ENCODE assay signal across 20 mouse cellular contexts in genomic region chr8:120026199-120026598, GRCm38 (mm10). TPM values are rescaled to one million over a fixed set of nuclear protein-coding genes. Genes with fewer than 3 reads are reported as not detected.
A peak's percentile ranks its signal among the peaks of the same experiment; 100 is the strongest.
DNase-seq lines count a peak whose midpoint lies in the region; ATAC-seq lines count a peak whose summit lies in the region.
"Had no signal": no experiment of that assay in that cellular context is flagged by ENCODE, and none has a peak within 500 bp of the region (broad histone marks: within the 10 kb centered on the region; RNA-seq: fewer than 3 reads in every experiment).

No protein-coding gene starts in this region.

- no peak overlapping the region for H3K9ac ChIP-seq in liver, embryonic 13.5 days
- H3K9ac ChIP-seq in liver, embryonic 11.5 days (ENCODE audit: low read depth, low read length), result no peak overlapping the region
- H3K9ac ChIP-seq: heart, embryonic 15.5 days; hindbrain, embryonic 14.5 days had no signal

- H3K9me3 ChIP-seq in liver, embryonic 13.5 days (replicated peaks), result no peaks in the 10 kb centered on the region
- H3K9me3 ChIP-seq in liver, embryonic 11.5 days (ENCODE audit: control insufficient read depth, low read length), result no peaks in the 10 kb centered on the region
- H3K9me3 ChIP-seq: embryonic facial prominence, embryonic 10.5 days; heart, embryonic 15.5 days; hindbrain, embryonic 10.5 days had no signal

- H3K4me3 ChIP-seq in liver, embryonic 13.5 days (replicated peaks), result no peak overlapping the region
- no peak overlapping the region for H3K4me3 ChIP-seq in liver, embryonic 11.5 days (ENCODE audit: low read depth, low read length)
- H3K4me3 ChIP-seq: embryonic facial prominence, embryonic 10.5 days; heart, adult 2 months; heart, embryonic 15.5 days; hindbrain, embryonic 10.5 days had no signal

- no peaks in the 10 kb centered on the region for H3K27me3 ChIP-seq in liver, embryonic 13.5 days
- no peaks in the 10 kb centered on the region for H3K27me3 ChIP-seq in liver, embryonic 11.5 days (replicated peaks; ENCODE audit: control insufficient read depth, insufficient read depth, low read length)

- no peak overlapping the region for H3K4me2 ChIP-seq in liver, embryonic 13.5 days
- H3K4me2 ChIP-seq in liver, embryonic 11.5 days, result no peak overlapping the region
- H3K4me2 ChIP-seq: heart, embryonic 11.5 days; heart, embryonic 15.5 days; hindbrain, embryonic 14.5 days had no signal

- 15% methylated on average over 5 of the region's 5 CpGs for WGBS in liver, embryonic 13.5 days (ENCODE audit: insufficient replicate concordance)
- WGBS in liver, embryonic 11.5 days, result 39% methylated on average over 5 of the region's 5 CpGs

- H3K36me3 ChIP-seq in liver, embryonic 13.5 days, result no peaks in the 10 kb centered on the region
- no peaks in the 10 kb centered on the region for H3K36me3 ChIP-seq in liver, embryonic 11.5 days (ENCODE audit: control insufficient read depth, insufficient read depth, low read length)
- H3K36me3 ChIP-seq: embryonic facial prominence, embryonic 10.5 days; heart, embryonic 15.5 days; hindbrain, embryonic 10.5 days had no signal

- peaks cover 6% of the 10 kb centered on the region for H3K4me1 ChIP-seq in liver, embryonic 13.5 days (replicated peaks)
- H3K4me1 ChIP-seq in liver, embryonic 11.5 days (replicated peaks; ENCODE audit: control insufficient read depth, insufficient read depth, low read length), result no peaks in the 10 kb centered on the region
- H3K4me1 ChIP-seq: heart, embryonic 15.5 days had no signal

- no peak overlapping the region for H3K27ac ChIP-seq in liver, embryonic 13.5 days
- no peak overlapping the region for H3K27ac ChIP-seq in liver, embryonic 11.5 days (ENCODE audit: low read depth, low read length)
- H3K27ac ChIP-seq: embryonic facial prominence, embryonic 10.5 days; heart, adult 2 months; heart, embryonic 15.5 days; hindbrain, embryonic 10.5 days; hindbrain, embryonic 14.5 days had no signal

- no peak for DNase-seq in liver, embryonic 13.5 days
- no peak for DNase-seq in liver, embryonic 11.5 days (ENCODE audit: low spot score)
- no peak for DNase-seq in layer of hippocampus, adult 9-11 months
- DNase-seq in spleen, postnatal 14 days (ENCODE audit: low spot score in 2 of 2), result no peak
- no peak for DNase-seq in yolk sac, embryonic 10.5 days (ENCODE audit: low spot score)
- DNase-seq: adrenal gland, postnatal 14 days; cerebellum, adult 18-20 months; cerebellum, adult 9-11 months; cerebellum, postnatal 36 days; heart, adult 2 months; heart, postnatal 14 days had no signal

- ATAC-seq in liver, embryonic 13.5 days (ENCODE audit: low read depth), result peak; percentile 34; the same call in 1 of the 2 replicates
- no peak for ATAC-seq in liver, embryonic 11.5 days (replicated peaks; ENCODE audit: low FRiP score)
- peak; percentile 43; the same call in 1 of the 2 replicates for ATAC-seq in common myeloid progenitor, adult 5-6 weeks (replicated peaks; ENCODE audit: low read depth, poor library complexity, severe bottlenecking)
- peak; percentile 51 for ATAC-seq in megakaryocyte, adult 5-6 weeks (ENCODE audit: poor library complexity, severe bottlenecking)
- ATAC-seq: forebrain, embryonic 14.5 days had no signal

RNA-seq across cellular contexts. Expression of gene Crispld2, which starts 34.0 kb away (rescaled TPM):
- polyA plus RNA-seq in liver, embryonic 13.5 days (2015; fragmentation: Nextera tagmentation; extraction: Ambion mirVana), result 0.74 and 0.80 TPM in 2 replicates
- 3.8 and 4.4 TPM in 2 replicates for polyA plus RNA-seq in liver, embryonic 11.5 days (2014; fragmentation: Nextera tagmentation; extraction: Ambion mirVana)
- 0.10 TPM in 1 of 2 replicates, not detected in the other for total RNA-seq in common myeloid progenitor, adult 5-6 weeks (2017)
- total RNA-seq in megakaryocyte, adult 5-6 weeks (2015), result 6.4 and 8.8 TPM in 2 replicates
- total RNA-seq in megakaryocyte, adult 5-6 weeks (2017), result 7.8 and 10.5 TPM in 2 replicates
- total RNA-seq: CH12.LX had no signal
